Mouse (Mus musculus) stomach, postnatal 0 days (tissue): Measurements from ENCODE around the gene Klf7.

Source experiments
- CTCF ChIP-seq: IDR thresholded peaks from 2 replicates; pipeline ENCODE4 v1.5.1; 2016; ENCODE audit warnings: antibody characterized with exemption, low read depth, mild to moderate bottlenecking, moderate library complexity
- EP300 ChIP-seq: optimal IDR thresholded peaks from 2 replicates; pipeline ENCODE3; 2016; ENCODE audit warnings: antibody characterized with exemption

DNA sequence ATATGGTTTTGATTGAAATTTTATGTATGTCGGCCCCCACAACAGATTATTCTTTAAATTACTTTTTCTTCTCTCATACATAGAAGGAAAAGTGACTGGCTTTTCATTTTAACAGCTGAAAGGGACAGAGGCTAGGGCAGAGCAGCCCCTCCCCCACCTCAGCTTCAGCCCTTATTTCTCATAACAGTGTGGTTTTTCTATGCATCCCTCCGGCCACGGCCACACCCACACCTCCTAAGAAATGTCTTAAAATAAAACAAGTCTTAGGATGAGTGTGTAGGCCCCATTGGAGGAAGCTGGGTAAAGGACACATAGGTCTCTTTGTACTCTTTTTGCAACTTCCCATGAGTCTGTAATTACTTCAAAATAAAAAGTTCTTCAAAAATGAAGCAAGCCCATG is 20.8 kb downstream of the Klf7 start:
- TF ChIP-seq CTCF, result no peak
- no peak for TF ChIP-seq EP300
